Mouse (Mus musculus) testis, adult 2 months (tissue): Measurements from ENCODE around the gene Snap91.

ENCODE experiments used
- CTCF ChIP-seq: fragments of 200-500 bp; IDR thresholded peaks from 2 replicates; pipeline ENCODE4 v1.5.1; 2012; ENCODE audit warnings: low read depth, mild to moderate bottlenecking, inconsistent platforms, low read length, moderate library complexity; ENCODE audit not compliant: control insufficient read depth, insufficient read depth, insufficient replicate concordance
- POLR2A ChIP-seq: fragments of 200-500 bp; IDR thresholded peaks from 2 replicates; pipeline ENCODE4 v1.6.1; 2012; ENCODE audit warnings: low read depth, mild to moderate bottlenecking, inconsistent platforms, low read length, moderate library complexity; ENCODE audit not compliant: control insufficient read depth

- no peak for TF ChIP-seq CTCF
- no peak for TF ChIP-seq POLR2A
Measured at GRCm38 (mm10) chr9:86729811-86730210, 150.6 kb downstream of the Snap91 start.
